Mouse (Mus musculus) v-Abl transformed pro-B cells (cell line): ENCODE results near the gene Lingo1.

Experiments
- in situ Hi-C, 2 experiments: fragments of 400-800 bp; cut with MboI; formaldehyde crosslinking; loops; one replicate each; pipeline ENCODE4 v1.15.1; 2025; ENCODE audit not compliant: unreplicated experiment in 2 of 2

The Lingo1 gene

DNA sequence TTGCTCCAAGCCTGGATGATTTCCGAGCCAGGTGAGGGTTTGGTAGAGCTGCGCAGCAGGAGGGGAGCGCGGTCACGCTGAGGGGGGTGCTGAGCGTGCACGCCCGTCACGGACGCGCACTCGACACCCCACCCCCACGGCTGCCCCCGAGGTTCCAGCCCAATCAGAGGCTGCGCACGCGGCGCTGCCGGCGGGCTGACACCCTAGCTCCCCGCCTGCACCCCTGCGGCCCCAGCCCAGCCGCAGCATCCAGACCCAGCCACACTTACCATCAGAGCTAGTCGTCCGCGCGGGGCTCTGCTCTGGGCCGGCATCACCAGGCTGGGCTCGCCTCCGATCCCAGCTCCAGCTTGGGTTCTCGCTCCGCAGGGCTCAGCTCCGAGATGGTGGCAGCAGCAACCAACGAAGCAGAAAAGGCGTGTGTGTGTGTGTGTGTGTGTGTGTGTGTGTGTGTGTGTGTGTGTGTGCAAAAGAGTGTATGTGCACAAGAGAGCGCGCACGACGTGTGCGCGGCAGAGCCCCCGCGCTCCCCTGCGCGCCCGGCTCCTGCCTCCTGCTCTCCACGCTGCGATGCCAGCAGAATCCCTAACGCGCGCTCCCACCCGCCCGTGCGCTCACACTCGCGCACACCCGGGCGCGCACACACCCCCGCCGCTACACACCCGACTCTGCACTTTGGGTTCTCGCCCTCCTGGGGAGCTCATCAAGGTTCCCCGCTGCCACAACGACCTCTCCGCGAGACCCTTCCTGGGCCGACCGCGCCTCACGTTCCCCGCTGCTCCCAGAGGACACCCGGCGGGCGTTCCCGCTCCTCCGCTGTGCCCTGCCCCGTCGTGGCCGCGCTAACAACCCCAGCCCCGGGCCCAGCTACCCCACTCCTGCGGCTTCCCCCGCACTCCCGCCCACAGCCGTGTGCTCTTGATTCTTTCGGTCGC, at the start of gene Lingo1:
TSS of gene Lingo1 (minus strand) at position 748 of the 935 bp plus-strand sequence.
- in situ Hi-C loops = no loop called here

DNA sequence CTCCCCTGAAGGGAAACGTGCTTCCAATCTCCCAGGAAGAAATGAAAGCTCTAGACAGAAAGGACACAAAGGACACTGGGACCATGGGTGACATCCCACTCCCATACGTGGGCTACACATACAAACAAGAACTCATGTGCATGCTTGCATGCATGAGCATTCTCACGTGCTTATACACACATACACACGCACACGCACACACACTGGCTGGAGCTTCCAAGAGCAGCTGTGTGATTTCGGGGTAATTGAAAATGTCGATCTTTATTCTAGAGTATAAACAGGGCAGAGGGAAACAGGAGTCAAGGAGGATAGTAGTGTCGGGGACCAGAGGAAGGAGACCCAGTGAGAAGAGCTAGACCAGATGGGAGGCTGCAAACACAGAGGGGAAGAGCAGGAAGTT, 48.4 kb upstream of the Lingo1 start:
- in situ Hi-C loops = loop anchor here (10.0 to 25.0 kb wide), 3 partner anchors 650 to 1407 kb away; no protein-coding TSS in a partner anchor

DNA sequence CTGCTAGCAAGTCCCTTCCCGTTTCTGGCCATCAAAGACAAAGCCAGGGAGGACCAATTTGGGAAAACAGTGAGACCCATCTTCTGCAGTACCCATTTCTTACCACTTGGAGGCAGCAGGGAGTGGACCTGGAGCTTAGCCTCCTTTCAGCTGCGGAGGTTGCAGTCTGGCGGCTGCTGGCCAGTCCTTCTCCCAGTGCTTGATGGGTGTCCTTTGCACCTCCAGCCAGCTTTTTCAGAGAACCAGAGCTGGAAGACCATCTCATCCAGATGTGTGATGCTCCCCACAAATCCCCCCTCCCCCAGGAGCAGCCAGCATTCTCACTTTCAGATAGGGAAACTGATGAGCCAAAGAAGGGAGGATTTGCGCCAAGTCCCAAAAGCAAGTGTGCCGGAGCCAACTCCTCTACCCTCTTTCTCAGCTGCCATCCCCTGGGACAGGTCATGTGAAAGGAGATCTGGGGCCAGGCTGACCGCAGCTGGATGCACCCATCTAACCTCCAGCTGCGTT, 47.5 kb upstream of the Lingo1 start:
- in situ Hi-C loops = loop anchor here (10.0 to 25.0 kb wide), 3 partner anchors 649 to 1406 kb away; no protein-coding TSS in a partner anchor

DNA sequence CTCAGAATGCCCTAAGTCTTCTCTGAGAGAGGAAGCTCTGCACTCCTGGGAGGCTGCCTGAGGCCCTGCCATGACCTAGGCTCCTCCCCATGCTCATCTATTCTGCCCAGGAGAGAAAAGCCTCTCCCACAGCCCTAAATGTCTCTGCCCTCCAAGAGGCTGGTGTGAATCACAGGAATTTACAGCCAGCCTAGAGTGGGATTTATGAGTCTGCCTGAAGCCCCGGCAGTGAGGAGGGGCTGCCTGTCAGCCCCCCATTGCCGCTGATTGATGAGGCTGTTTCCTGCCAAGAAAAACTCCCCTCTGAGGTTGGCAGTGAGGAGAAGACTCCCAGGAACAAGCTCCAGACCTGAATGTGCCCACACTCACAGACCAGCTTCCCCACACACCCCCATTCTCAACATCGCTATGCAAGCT, 46.0 kb upstream of the Lingo1 start:
- in situ Hi-C loops = loop anchor here (10.0 to 25.0 kb wide), 3 partner anchors 648 to 1405 kb away; no protein-coding TSS in a partner anchor

DNA sequence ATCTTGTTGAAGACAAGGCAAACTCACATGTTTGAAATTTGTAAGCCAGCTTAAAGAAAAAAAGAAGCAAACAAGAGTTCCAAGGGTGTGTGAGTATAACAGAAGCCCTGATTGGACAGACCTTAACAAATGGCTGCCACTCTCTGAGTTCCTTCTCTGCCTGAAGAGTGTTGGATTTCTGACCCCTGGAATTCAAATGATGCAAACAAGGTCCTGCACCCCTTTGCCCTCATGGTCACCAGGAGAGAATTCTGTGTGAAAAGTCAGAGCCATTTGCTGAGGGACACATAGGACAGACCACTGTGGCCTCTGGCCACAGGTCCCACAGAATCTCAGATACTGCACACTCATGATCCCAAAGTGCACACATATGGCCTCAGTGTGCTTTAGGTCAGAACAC, 45.6 kb upstream of the Lingo1 start:
- in situ Hi-C loops = loop anchor here (10.0 to 25.0 kb wide), 3 partner anchors 647 to 1405 kb away; no protein-coding TSS in a partner anchor

DNA sequence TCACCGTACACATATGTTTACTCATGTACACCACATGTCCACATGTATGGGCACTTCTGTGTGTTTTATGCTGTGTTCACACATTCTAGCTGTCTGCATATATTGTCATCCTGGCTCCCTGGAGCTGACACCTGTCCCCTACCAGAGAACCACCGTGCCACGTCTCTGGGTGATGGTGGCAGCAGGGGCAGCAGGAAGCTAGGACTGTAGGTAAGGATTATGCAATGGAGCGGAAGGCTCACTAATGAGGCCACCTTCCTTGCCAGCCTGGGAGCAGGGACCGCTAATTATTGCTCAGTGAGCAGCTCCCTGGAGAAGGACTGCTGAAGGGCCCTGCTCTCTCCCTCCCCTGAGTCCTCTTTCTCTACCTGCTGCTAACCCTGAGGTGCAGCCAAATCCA, 44.5 kb upstream of the Lingo1 start:
- in situ Hi-C loops = loop anchor here (10.0 to 25.0 kb wide), 3 partner anchors 646 to 1403 kb away; no protein-coding TSS in a partner anchor

DNA sequence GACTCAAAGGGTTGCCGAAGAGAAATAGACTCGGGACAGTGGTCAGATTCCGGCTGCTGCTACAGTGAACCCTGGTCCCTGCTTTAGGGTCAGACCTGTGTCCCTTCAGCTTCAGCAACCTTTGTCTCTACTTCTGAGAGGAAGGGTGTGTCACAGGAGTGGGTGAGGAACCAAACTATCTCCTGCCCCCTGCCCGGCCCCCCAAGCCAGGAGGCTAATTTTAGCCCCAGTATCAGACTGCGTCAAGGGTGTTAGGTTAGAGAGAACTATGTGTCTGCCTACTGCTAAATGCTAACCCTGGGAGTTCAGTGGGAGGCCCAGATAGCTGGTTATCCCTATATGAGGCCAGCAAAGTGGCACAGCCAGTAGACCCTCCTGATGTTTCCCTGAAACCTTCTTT, 38.9 kb upstream of the Lingo1 start:
- in situ Hi-C loops = loop anchor here (25.0 kb wide), 2 partner anchors 648 to 1398 kb away; no protein-coding TSS in a partner anchor

DNA sequence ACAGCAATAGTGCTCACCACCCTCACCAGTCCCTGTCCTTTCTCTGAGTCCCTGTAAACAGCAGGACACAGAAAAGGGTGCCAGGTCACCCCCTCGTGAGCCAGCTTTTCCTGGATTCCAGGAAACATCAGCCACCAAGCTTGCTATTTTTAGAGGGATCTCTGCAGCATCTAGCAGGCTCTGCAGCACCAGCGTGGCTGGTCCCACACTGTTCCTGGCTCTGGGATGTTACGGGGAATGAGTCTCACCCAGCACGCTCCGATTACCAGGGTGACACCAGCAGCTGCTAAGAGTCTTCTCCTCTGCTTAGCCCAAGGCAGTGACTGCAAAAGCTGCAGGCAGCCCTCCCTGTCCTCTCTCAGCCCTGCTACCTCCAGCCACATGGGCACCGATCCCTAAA, 36.6 kb upstream of the Lingo1 start:
- in situ Hi-C loops = loop anchor here (25.0 kb wide), 2 partner anchors 646 to 1396 kb away; no protein-coding TSS in a partner anchor

DNA sequence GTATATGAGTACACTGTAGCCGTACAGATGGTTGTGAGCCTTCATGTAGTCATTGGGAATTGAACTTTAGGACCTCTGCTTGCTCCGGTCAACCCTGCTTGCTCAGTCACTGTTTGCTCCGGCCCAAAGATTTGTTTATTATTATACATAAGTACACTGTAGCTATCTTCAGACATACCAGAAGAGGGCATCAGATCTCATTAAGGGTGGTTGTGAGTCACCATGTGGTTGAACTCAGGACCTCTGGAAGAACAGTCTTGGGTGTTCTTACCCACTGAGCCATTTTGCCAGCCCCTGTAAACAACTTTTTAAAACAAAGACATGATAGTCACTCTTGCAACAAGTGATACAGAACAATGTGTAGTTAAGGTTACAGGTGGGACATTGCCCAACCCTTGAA, 35.6 kb upstream of the Lingo1 start:
- in situ Hi-C loops = loop anchor here (25.0 kb wide), 2 partner anchors 645 to 1395 kb away; no protein-coding TSS in a partner anchor

DNA sequence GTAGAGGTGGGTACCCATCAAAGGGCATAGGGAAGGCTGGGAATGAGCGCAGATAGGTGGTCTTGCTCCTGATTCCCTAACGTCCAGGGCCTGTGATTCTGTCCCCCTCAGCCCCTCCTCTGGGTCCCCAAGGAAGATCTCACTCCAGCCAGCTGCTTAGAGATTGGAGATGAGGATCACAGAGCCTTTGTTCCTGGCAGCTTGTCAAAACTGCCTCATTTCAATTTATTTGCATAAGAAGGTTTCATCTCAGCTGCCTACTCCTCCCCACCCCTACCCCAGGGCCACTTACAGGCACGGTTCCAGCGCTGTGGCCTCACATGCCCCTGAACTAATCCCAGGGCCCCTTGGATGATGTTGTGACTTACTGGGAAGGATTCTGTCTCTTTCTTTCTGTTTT, 33.9 kb upstream of the Lingo1 start:
- in situ Hi-C loops = loop anchor here (25.0 kb wide), 2 partner anchors 643 to 1393 kb away; no protein-coding TSS in a partner anchor

DNA sequence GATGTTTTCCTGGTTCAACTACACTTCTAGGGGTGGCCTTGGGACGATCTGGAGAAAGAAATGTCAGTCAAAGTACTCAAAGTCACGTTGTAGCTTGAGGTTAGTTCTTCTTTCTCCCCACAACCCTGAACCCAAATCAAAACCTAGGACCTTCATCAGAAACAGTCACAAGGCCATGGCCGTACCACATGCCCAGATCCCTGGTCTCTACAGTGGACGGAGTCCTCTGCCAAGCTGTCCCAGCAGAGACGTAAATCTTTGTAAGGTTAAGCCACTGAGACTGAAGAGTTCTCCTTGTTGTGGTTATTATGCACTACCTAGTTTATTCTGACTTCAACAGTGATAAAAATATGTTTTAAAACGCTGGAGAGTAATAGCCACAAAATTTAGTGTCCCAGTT, 32.6 kb upstream of the Lingo1 start:
- in situ Hi-C loops = loop anchor here (25.0 kb wide), 2 partner anchors 642 to 1392 kb away; no protein-coding TSS in a partner anchor

DNA sequence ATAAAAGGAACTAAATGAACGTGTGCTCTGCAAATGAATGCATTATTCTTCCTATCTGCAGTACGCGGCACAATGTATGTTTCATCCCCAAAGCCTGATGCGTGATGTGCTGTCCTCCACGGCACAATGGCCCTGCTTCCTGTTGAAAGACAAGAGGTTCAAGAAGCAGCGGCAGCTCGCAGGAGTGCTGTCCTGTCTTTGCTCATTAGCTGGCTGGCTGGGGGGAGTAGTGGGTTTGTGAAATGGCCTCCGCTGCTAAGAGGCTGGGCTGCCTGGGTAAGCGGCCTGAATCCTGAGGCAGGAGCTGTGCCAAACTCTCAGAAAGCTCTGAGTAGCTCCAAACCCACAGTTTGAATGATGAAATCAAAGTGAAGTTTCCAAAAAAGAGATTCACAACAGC, 31.9 kb upstream of the Lingo1 start:
- in situ Hi-C loops = loop anchor here (25.0 kb wide), 2 partner anchors 641 to 1391 kb away; no protein-coding TSS in a partner anchor

DNA sequence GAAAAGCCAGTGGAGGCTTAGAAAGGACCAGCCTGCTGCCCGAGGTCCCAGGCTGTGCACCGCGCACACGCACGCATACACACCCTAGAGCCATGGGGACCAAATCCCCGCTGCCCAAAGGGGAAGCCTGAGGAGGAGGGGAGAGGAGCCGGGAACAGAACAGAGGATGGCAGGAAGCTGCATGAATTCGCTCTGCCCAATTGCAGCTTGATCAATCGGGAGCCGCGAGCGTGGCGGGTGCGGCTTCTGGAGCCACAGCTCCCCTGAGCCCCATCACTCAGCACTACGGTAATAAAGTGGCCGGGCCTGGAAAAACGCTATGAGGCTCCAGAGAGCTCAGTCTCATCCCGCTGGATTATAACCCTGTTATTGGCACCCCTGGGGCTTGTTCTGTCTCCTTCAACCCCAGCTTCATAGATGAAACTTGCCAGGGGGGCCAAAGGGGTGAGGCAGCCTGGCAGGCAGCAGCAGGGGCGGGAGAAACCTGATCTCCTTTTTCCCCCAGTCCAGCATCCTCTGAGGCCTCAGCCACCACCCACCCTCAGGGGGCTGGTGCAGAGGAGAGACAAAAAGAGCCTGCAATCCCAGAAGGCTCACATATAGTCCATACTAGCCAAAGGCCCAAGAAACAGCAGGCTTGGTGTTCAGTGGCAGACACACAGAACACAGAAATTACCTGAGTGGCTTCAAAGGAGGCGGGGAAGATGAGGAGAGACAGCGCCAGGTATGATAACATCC, 29.4 kb upstream of the Lingo1 start:
- in situ Hi-C loops = loop anchor here (25.0 kb wide), 2 partner anchors 638 to 1388 kb away; no protein-coding TSS in a partner anchor

DNA sequence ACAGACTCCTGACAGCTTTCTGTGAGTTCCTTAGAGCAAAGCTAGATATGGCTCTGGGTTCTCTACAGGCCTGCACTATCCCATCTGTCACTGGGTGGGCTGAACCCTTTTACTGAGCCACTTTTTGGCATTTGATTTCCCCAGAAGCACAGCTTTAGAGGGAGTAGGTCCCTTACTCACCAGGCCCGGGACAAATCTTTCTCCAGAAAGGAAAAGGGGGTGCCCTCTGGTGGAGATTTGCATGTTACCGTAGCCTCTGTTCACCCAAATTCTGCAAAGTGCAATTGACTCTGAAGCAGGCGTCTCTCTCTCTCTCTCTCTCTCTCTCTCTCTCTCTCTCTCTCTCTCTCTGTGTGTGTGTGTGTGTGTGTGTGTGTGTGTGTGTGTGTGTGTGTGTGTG, 28.6 kb upstream of the Lingo1 start:
- in situ Hi-C loops = loop anchor here (25.0 kb wide), 2 partner anchors 638 to 1388 kb away; no protein-coding TSS in a partner anchor

DNA sequence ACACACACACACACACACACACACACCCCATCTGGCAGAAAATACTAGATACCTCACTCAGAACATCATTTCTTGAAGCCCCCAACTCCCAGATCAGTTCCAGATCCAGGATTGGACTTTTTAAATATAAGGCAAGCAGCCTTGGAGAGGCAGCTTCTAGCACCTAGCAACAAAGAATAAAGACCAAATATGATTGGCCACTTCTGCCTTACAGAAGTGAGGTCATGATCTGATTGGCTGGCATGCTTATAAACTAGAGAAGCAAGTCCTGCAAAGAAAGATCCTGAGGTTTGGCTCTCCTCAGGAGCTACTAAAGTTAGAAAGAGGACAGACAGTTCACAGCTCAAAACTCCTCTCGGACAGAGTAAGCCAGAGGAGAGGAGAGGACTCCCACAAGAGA, 14.6 kb upstream of the Lingo1 start:
- in situ Hi-C loops = no loop called here

DNA sequence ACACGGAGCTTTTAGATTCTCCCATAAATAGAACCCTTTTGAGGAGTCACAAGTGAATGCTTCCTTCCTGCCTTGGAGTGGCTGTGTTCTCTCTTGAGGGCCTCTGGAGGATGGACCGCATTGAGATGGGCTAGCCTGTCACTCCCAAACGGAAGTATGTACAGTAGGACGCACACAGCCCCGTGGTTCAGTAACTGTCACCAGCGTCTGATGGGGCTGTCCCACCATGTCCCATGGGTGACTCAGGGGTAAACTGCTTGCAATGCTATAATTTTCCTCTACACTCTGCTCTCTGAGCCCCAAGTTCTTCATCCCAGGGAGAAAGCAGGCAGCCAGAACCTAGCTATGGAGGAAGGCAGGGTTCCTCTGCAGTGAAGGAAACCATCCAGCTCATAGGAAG, 11.7 kb upstream of the Lingo1 start:
- in situ Hi-C loops = no loop called here

DNA sequence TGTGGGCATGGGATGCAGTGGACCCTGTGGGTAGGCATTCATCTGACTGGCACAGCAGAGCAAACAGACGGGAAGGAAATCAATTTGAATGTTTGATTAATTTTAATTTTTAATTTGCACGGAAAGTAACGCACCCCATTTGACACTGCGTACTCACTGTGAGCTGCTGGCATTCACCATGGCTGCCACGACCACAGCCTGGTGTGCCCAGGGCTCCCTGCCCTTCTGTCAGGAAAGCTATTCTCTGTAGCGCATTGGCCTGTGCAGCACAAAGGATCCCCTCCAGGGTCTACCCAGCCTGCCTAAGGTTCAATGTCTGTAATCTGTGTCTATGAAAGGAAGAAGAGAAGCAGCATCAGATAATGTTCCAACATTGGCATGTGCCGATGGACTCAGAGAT, 6.9 kb upstream of the Lingo1 start:
- in situ Hi-C loops = no loop called here

DNA sequence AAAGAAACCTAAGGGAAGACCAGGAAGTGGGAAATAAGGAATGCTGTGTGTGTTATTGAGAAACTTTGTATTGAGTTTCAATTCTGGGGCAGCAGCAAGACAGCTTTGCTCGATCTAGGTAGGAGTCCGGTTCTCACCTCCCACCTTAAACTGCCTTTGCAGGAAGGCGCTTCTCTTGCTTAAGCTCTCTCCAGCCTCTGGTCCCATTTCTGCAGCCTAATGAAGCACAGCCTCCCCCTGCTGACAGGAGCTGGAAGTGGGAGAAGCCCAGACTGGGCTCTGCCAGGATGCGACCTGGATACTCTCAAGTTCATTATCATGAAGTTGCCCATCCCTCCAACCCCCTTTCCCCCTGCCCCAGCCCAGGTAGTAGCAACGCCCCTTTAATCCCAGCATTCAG, 1.6 kb upstream of the Lingo1 start:
- in situ Hi-C loops = no loop called here

DNA sequence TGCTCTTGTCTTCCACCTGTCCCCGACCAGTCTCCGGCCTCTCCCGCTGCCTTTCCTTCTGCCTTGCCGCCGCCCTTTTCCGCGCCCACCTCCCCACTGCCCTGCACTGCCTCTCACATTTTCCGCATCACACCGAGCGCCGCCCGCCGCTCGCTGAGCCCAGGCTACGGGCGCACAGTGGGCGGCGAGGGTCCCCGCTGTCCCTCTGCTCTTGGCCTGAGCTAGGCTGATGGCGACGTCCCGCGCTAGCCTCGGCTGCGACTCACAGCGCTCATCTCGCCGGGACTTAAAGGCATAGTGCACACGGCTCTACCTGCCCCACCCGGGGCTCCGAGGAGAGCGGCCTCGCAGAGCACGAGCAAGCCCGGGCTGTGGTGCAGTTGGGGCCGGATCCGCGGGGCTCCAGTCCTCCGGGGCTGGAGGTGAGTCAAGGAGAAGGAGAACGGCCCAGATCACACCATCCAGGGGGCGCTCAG, 426 bp upstream of the Lingo1 start:
- in situ Hi-C loops = no loop called here

DNA sequence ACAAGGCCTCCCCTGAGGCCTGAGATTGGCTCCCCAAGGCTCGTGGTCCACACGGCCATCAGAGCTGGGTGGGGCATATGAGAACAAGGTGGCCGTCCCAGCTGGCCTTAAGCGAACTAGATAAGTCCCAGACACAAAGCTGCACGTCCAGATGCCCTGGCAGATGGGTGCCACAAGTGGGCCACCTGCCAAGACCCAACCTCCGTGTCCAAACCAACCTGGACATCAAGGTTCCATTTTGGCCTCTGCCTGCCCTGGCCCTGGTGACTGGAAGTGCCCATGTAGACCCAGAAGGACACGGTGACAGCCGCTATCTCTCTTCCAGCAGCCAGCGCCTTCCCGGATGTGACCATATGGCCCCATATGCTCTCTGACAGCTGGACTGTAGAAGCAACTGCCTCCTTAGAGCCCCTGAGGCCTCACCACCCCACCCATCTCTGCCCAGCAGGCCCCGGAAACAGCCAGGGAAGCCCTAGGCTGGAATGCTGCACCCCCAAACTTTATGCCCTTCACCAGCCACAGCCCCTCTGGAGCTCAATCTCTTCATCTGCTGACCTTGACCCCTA, 4.5 kb downstream of the Lingo1 start:
- in situ Hi-C loops = no loop called here
